Mouse (Mus musculus) lung, postnatal 0 days (tissue): ENCODE measurements around the gene Ccl5.

Experiments used
- CTCF ChIP-seq: IDR thresholded peaks from 2 replicates; pipeline ENCODE4 v1.5.1; 2016; ENCODE audit warnings: antibody characterized with exemption, mild to moderate bottlenecking
- EP300 ChIP-seq: IDR thresholded peaks from 2 replicates; pipeline ENCODE4 v1.6.1; 2016; ENCODE audit warnings: antibody characterized with exemption, mild to moderate bottlenecking, control low read depth

DNA sequence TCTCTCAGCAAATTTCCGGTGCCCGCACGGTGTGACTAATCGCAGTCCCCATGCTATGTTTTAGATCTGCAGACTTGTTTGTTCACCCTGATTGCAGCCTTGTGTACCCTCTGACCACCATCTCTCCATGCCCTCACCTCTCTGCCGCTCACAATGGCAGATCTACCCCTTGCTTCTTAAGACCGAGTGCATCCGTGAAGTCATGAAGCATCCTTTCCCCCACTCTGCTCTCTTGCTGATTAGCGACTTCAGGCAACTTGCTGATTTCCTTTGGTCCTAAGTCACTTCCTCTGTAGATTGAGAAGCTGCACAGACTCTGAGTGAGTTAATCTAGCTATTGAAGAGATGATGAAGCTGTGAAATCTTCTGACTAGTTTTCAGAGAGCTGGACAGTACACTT, 3.8 kb upstream of the Ccl5 start:
- TF ChIP-seq EP300 (no peak), CTCF (no peak)
